Mouse (Mus musculus): Measurements from ENCODE around the gene Tmprss3.

DNA sequence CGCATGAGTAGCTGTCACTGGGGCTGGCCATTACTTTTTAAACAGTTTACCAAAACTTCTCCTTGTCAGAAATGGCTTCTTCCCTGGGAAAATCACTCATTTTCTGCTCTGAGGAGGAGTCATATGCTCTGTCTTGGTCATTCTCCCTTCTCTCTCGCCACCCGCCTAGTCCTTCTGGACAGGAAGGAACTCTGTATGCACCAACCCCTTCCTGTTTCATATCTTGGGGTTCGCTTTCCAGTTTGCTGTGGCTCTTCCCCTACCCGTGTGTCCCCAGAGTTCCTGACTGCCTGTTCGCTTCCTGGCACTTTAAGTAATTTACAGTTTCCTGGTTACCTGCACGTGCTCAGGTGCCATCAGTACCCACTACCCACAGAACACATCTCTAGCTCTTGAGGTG lies 28.2 kb upstream of the Tmprss3 start:
- TF ChIP-seq CTCF (IDR thresholded peaks at IDR 0.05; ENCODE audit: extremely low read depth, insufficient read depth, low read length) (no peak), POLR2A (IDR thresholded peaks at IDR 0.05; ENCODE audit: extremely low read depth, insufficient read depth, low read length) (no peak)

Data from cortical plate, adult 2 months (tissue).